Comparison of ENCODE assay signal across 17 mouse cellular contexts in the genomic region with DNA sequence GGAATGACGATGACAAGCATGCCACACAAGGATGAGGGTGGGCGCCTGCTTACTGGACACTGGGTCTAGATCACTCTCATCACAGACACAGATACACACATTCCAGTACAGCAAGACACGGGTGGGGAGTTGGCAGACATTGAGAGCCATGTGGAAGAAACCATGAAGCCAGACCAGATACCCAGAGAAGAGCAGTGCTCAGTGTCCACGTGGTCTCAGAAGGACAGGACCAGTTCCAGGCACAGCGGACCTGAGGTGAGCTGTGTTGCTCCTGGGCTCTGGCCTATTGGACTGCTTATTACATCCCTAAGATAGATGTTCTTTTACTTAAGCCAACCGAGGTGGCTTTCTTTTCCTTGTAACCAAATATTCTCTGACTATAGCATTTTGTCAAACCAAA.
DNase-seq lines count a peak whose midpoint lies in the region; ATAC-seq and TF ChIP-seq lines count a peak whose summit lies in the region.
"Had no signal": no experiment of that assay in that cellular context is flagged by ENCODE, and none has a peak within 500 bp of the region (broad histone marks: within the 10 kb centered on the region; RNA-seq: fewer than 3 reads in every experiment).

No protein-coding gene starts in this region.

- 45% methylated on average over 6 of the region's 6 CpGs for WGBS in cerebellum, adult 2 months
- 89% methylated on average over 6 of the region's 6 CpGs for WGBS in hindbrain, embryonic 11.5 days
- WGBS in hindbrain, embryonic 12.5 days, result 91% methylated on average over 6 of the region's 6 CpGs
- WGBS in midbrain, embryonic 13.5 days, result 92% methylated on average over 6 of the region's 6 CpGs
- 92% methylated on average over 6 of the region's 6 CpGs for WGBS in midbrain, embryonic 10.5 days
- 66% methylated on average over 6 of the region's 6 CpGs for WGBS in stomach, embryonic 16.5 days
- 81% methylated on average over 6 of the region's 6 CpGs for WGBS in lung, adult 2 months

- no peaks in the 10 kb centered on the region for H3K27me3 ChIP-seq in cerebellum, adult 2 months (ENCODE audit: control insufficient read depth, insufficient read depth, low read length)
- H3K27me3 ChIP-seq in hindbrain, embryonic 11.5 days (ENCODE audit: control insufficient read depth, insufficient read depth, low read length), result no peaks in the 10 kb centered on the region
- H3K27me3 ChIP-seq in hindbrain, embryonic 12.5 days, result no peaks in the 10 kb centered on the region
- no peaks in the 10 kb centered on the region for H3K27me3 ChIP-seq in midbrain, embryonic 13.5 days
- no peaks in the 10 kb centered on the region for H3K27me3 ChIP-seq in midbrain, embryonic 10.5 days (ENCODE audit: low read depth, poor library complexity, severe bottlenecking)
- H3K27me3 ChIP-seq in stomach, embryonic 16.5 days (ENCODE audit: control insufficient read depth, insufficient read depth, low read length), result no peaks in the 10 kb centered on the region
- H3K27me3 ChIP-seq: embryonic facial prominence, embryonic 13.5 days had no signal

- no peaks in the 10 kb centered on the region; the same call in 1 of the 2 replicates for H3K36me3 ChIP-seq in hindbrain, embryonic 11.5 days (ENCODE audit: control insufficient read depth, insufficient read depth, low read length)
- H3K36me3 ChIP-seq in hindbrain, embryonic 12.5 days, result peaks cover 14% of the 10 kb centered on the region
- peaks cover 12% of the 10 kb centered on the region for H3K36me3 ChIP-seq in midbrain, embryonic 13.5 days
- peaks cover 52% of the 10 kb centered on the region for H3K36me3 ChIP-seq in midbrain, embryonic 10.5 days
- H3K36me3 ChIP-seq in stomach, embryonic 16.5 days (ENCODE audit: control insufficient read depth, insufficient read depth, low read length), result no peaks in the 10 kb centered on the region

- no peak for TF ChIP-seq CTCF in cerebellum, adult 2 months (IDR thresholded peaks at IDR 0.05; ENCODE audit: borderline replicate concordance, insufficient read depth, low read depth, low read length)
- no peak for TF ChIP-seq CTCF in lung, adult 2 months (IDR thresholded peaks at IDR 0.05; ENCODE audit: insufficient read depth, low read length)

- no peak overlapping the region for H3K4me3 ChIP-seq in cerebellum, adult 2 months (replicated peaks; ENCODE audit: insufficient read depth, low read depth, low read length)
- H3K4me3 ChIP-seq in hindbrain, embryonic 11.5 days (ENCODE audit: low read depth, low read length), result no peak overlapping the region
- H3K4me3 ChIP-seq in hindbrain, embryonic 12.5 days, result no peak overlapping the region
- no peak overlapping the region for H3K4me3 ChIP-seq in midbrain, embryonic 13.5 days (replicated peaks)
- no peak overlapping the region for H3K4me3 ChIP-seq in midbrain, embryonic 10.5 days
- H3K4me3 ChIP-seq in stomach, embryonic 16.5 days (replicated peaks; ENCODE audit: low read length), result no peak overlapping the region
- no peak overlapping the region for H3K4me3 ChIP-seq in lung, adult 2 months (replicated peaks; ENCODE audit: extremely low read depth, low read depth, low read length)
- H3K4me3 ChIP-seq: embryonic facial prominence, embryonic 13.5 days had no signal

- H3K9ac ChIP-seq in hindbrain, embryonic 11.5 days (ENCODE audit: low read depth, low read length), result no peak overlapping the region
- no peak overlapping the region for H3K9ac ChIP-seq in hindbrain, embryonic 12.5 days
- H3K9ac ChIP-seq in midbrain, embryonic 13.5 days (replicated peaks), result no peak overlapping the region
- no peak overlapping the region for H3K9ac ChIP-seq in stomach, embryonic 16.5 days (ENCODE audit: low read length)
- H3K9ac ChIP-seq: embryonic facial prominence, embryonic 13.5 days; liver, embryonic 14.5 days had no signal

- no peaks in the 10 kb centered on the region for H3K9me3 ChIP-seq in hindbrain, embryonic 11.5 days (ENCODE audit: control insufficient read depth, low read length)
- no peaks in the 10 kb centered on the region for H3K9me3 ChIP-seq in hindbrain, embryonic 12.5 days (replicated peaks)
- no peaks in the 10 kb centered on the region for H3K9me3 ChIP-seq in midbrain, embryonic 13.5 days
- peaks cover 8% of the 10 kb centered on the region; the same call in 1 of the 2 replicates for H3K9me3 ChIP-seq in midbrain, embryonic 10.5 days (replicated peaks)
- H3K9me3 ChIP-seq in stomach, embryonic 16.5 days (replicated peaks; ENCODE audit: control insufficient read depth, low read length), result no peaks in the 10 kb centered on the region
- H3K9me3 ChIP-seq: embryonic facial prominence, embryonic 13.5 days had no signal

- no peak for TF ChIP-seq POLR2A in cerebellum, adult 2 months (IDR thresholded peaks at IDR 0.05; ENCODE audit: borderline replicate concordance, insufficient read depth, low read length)
- no peak for TF ChIP-seq POLR2A in lung, adult 2 months (IDR thresholded peaks at IDR 0.05; ENCODE audit: borderline replicate concordance, extremely low read depth, low read depth, low read length)

- peak overlapping the region; percentile 22; the same call in 1 of the 2 replicates for H3K27ac ChIP-seq in cerebellum, adult 2 months (ENCODE audit: insufficient read depth, low read length)
- no peak overlapping the region for H3K27ac ChIP-seq in hindbrain, embryonic 11.5 days (ENCODE audit: low read depth, low read length)
- H3K27ac ChIP-seq in hindbrain, embryonic 12.5 days, result no peak overlapping the region
- H3K27ac ChIP-seq in midbrain, embryonic 13.5 days, result peak overlapping the region; percentile 56; the same call in 1 of the 2 replicates
- H3K27ac ChIP-seq in midbrain, embryonic 10.5 days (replicated peaks), result no peak overlapping the region
- 0 out of 2 replicates have a peak overlapping the region, but pooled peaks have one; percentile 9 for H3K27ac ChIP-seq in stomach, embryonic 16.5 days (ENCODE audit: low read length)
- H3K27ac ChIP-seq: embryonic facial prominence, embryonic 13.5 days; liver, embryonic 14.5 days; macrophage had no signal

- H3K4me2 ChIP-seq in hindbrain, embryonic 11.5 days (replicated peaks; ENCODE audit: low read depth, low read length), result no peak overlapping the region
- no peak overlapping the region for H3K4me2 ChIP-seq in hindbrain, embryonic 12.5 days (replicated peaks)
- H3K4me2 ChIP-seq in midbrain, embryonic 13.5 days (replicated peaks), result no peak overlapping the region
- no peak overlapping the region for H3K4me2 ChIP-seq in stomach, embryonic 16.5 days (ENCODE audit: low read depth, low read length)
- H3K4me2 ChIP-seq: embryonic facial prominence, embryonic 13.5 days; heart, embryonic 11.5 days had no signal

- ATAC-seq in hindbrain, embryonic 11.5 days (ENCODE audit: low FRiP score), result 0 out of 2 replicates have a peak, but pooled peaks have one; percentile 28
- no peak; the same call in 1 of the 2 replicates for ATAC-seq in hindbrain, embryonic 12.5 days (ENCODE audit: low FRiP score)
- ATAC-seq in midbrain, embryonic 13.5 days, result peak; percentile 31; the same call in 1 of the 2 replicates
- no peak for ATAC-seq in stomach, embryonic 16.5 days (ENCODE audit: insufficient read depth, low FRiP score)

- peaks cover 58% of the 10 kb centered on the region for H3K4me1 ChIP-seq in cerebellum, adult 2 months (ENCODE audit: control insufficient read depth, insufficient read depth, low read length)
- H3K4me1 ChIP-seq in hindbrain, embryonic 11.5 days (replicated peaks; ENCODE audit: control insufficient read depth, insufficient read depth, low read length), result no peaks in the 10 kb centered on the region
- H3K4me1 ChIP-seq in hindbrain, embryonic 12.5 days, result peaks cover 52% of the 10 kb centered on the region
- H3K4me1 ChIP-seq in midbrain, embryonic 13.5 days (replicated peaks), result peaks cover 63% of the 10 kb centered on the region
- peaks cover 59% of the 10 kb centered on the region for H3K4me1 ChIP-seq in midbrain, embryonic 10.5 days
- peaks cover 25% of the 10 kb centered on the region for H3K4me1 ChIP-seq in stomach, embryonic 16.5 days (ENCODE audit: control insufficient read depth, insufficient read depth, low read length)
- peaks cover 12% of the 10 kb centered on the region for H3K4me1 ChIP-seq in lung, adult 2 months (ENCODE audit: control insufficient read depth, insufficient read depth, low read length)

- DNase-seq in cerebellum, adult 2 months, result no peak
- no peak for DNase-seq in cerebellum, adult 8-10 months
- DNase-seq in hindbrain, embryonic 11.5 days (ENCODE audit: low spot score), result no peak
- no peak for DNase-seq in midbrain, embryonic 10.5 days (ENCODE audit: low spot score)
- no peak for DNase-seq in lung, adult 2 months
- DNase-seq: adrenal gland, adult 2 months; heart, postnatal 10 days; kidney, postnatal 36 days; right cerebral cortex, adult 18-20 months; thymus, adult 18-20 months had no signal

Comparison
In these comparisons a context has a peak if more than half of its experiments do, and no peak if none do; other contexts are left out.
1. H3K27ac ChIP-seq: peak in cerebellum, adult 2 months (single experiment), midbrain, embryonic 13.5 days (single experiment) and stomach, embryonic 16.5 days (single experiment); none in hindbrain, embryonic 11.5 days (single experiment), hindbrain, embryonic 12.5 days (single experiment) and midbrain, embryonic 10.5 days (single experiment).
2. ATAC-seq: peak in hindbrain, embryonic 11.5 days (single experiment) and midbrain, embryonic 13.5 days (single experiment); none in hindbrain, embryonic 12.5 days (single experiment) and stomach, embryonic 16.5 days (single experiment).